Mouse (Mus musculus) stomach, embryonic 14.5 days (tissue): ENCODE data around the gene Clca4b. TPM values are rescaled to one million over a fixed set of nuclear protein-coding genes. Genes with fewer than 3 reads are reported as not detected.

Source experiments
- polyA plus RNA-seq: library from polyadenylated mRNA; unstranded; fragments of >200 nt; fragmentation: Nextera tagmentation; extraction: Ambion mirVana; gene quantifications from 2 replicates; pipeline ENCODE4 v1.2.1, GENCODE M21; 2014

The Clca4b gene
- polyA plus RNA-seq, 1 experiment from 2014 or later = not detected

Other genes with a start within 250 kb of the Clca4b start
- 93.8 and 100 TPM in 2 replicates for gene Sh3glb1, start 212.2 kb downstream of the Clca4b start, polyA plus RNA-seq
- 2.2 and 2.5 TPM in 2 replicates for gene Clca3a1, start 171.6 kb downstream of the Clca4b start, polyA plus RNA-seq
- gene Clca3a2, start 113.0 kb downstream of the Clca4b start, polyA plus RNA-seq = 0.29 and 0.32 TPM in 2 replicates
- gene Clca3b, start 83.2 kb downstream of the Clca4b start, polyA plus RNA-seq = 0.27 and 0.35 TPM in 2 replicates
- not detected in 2 replicates for gene Clca4a, start 42.5 kb upstream of the Clca4b start, polyA plus RNA-seq
- 0.32 and 1.9 TPM in 2 replicates for gene Clca1, start 100.2 kb upstream of the Clca4b start, polyA plus RNA-seq
- 1.2 and 1.4 TPM in 2 replicates for gene Clca2, start 166.9 kb upstream of the Clca4b start, polyA plus RNA-seq
- 22.3 and 23.4 TPM in 2 replicates for gene Odf2l, start 186.1 kb upstream of the Clca4b start, polyA plus RNA-seq